Mouse (Mus musculus) kidney, embryonic 16.5 days (tissue): ENCODE results near the gene Tnik. TPM values are rescaled to one million over a fixed set of nuclear protein-coding genes. Genes with fewer than 3 reads are reported as not detected.

Experiments
- ATAC-seq: fragments of 200-750 bp; cut with Nextera tagmentation; 2 replicates; pipeline ENCODE4 v1.8.0; 2017; ENCODE audit warnings: moderate TSS enrichment; ENCODE audit not compliant: low FRiP score, low TSS enrichment
- H3K27ac ChIP-seq: fragments of 300-500 bp; sonication (generic); 2 replicates; pipeline ENCODE4 v1.5.1; 2014; ENCODE audit warnings: low read length
- H3K27me3 ChIP-seq: fragments of 300-500 bp; sonication (generic); 2 replicates; pipeline ENCODE4 v1.6.1; 2014; ENCODE audit warnings: low read length, control low read depth, mixed read lengths; ENCODE audit not compliant: insufficient read depth
- H3K36me3 ChIP-seq: fragments of 300-500 bp; sonication (generic); 2 replicates; pipeline ENCODE4 v1.6.1; 2014; ENCODE audit warnings: low read length, control low read depth, mixed read lengths; ENCODE audit not compliant: insufficient read depth
- H3K4me1 ChIP-seq: fragments of 300-500 bp; sonication (generic); 2 replicates; pipeline ENCODE4 v1.6.1; 2014; ENCODE audit warnings: low read length, control low read depth, mixed read lengths; ENCODE audit not compliant: insufficient read depth
- H3K4me2 ChIP-seq: fragments of 300-500 bp; sonication (generic); replicated peaks from 2 replicates; pipeline ENCODE4 v1.6.1; 2014; ENCODE audit warnings: low read depth, low read length
- H3K4me3 ChIP-seq: fragments of 300-500 bp; sonication (generic); 2 replicates; pipeline ENCODE4 v1.5.1; 2014; ENCODE audit warnings: mild to moderate bottlenecking, low read length
- H3K9ac ChIP-seq: fragments of 300-500 bp; sonication (generic); replicated peaks from 2 replicates; pipeline ENCODE4 v1.6.1; 2014; ENCODE audit warnings: low read length
- H3K9me3 ChIP-seq: fragments of 300-500 bp; sonication (generic); 2 replicates; pipeline ENCODE4 v1.6.1; 2016; ENCODE audit warnings: low read length, control low read depth
- WGBS: fragments of 180-500 bp; shearing (Covaris S2); extraction: QIAGEN DNeasy Blood & Tissue Kit; methylation state at CpG from one replicate; pipeline ENCODE4 v1.1.7; 2014; 5-methylcytosine and 5-hydroxymethylcytosine counted together
- polyA plus RNA-seq: library from polyadenylated mRNA; unstranded; fragments of >200 nt; fragmentation: Nextera tagmentation; extraction: Ambion mirVana; gene quantifications from 2 replicates; pipeline ENCODE4 v1.2.1, GENCODE M21; 2015

Tnik gene
- polyA plus RNA-seq, 1 experiment from 2014 or later: 2.7 TPM

DNA sequence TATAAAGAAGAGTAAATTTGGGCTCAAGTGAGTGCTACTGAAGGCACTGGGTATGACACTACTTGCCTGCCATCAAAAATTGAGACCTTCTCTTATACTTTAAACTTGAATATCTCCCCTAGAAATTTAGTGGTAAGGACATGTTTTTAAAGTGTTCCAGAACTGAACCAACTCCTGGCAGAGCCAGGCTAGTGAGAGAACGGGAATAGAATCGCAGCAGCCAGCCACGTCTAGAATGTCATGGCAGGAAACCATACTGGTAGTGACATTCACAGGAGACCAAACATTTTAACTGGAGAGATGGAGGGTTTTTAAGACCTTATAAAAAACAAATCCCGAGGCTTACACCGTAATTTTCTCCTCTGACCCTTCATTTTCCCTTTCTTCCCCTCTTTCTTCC, 172.5 kb downstream of the Tnik start:
- ATAC-seq: no peak
- Histone ChIP-seq H3K4me2 (no peak overlapping the region), H3K4me1 (no peaks in the 10 kb centered on the region), H3K9me3 (no peaks in the 10 kb centered on the region), H3K4me3 (no peak overlapping the region), H3K27ac (no peak overlapping the region), H3K9ac (no peak overlapping the region), H3K27me3 (no peaks in the 10 kb centered on the region), H3K36me3 (no peaks in the 10 kb centered on the region)
- 81% methylated on average over 5 of the region's 5 CpGs for WGBS

DNA sequence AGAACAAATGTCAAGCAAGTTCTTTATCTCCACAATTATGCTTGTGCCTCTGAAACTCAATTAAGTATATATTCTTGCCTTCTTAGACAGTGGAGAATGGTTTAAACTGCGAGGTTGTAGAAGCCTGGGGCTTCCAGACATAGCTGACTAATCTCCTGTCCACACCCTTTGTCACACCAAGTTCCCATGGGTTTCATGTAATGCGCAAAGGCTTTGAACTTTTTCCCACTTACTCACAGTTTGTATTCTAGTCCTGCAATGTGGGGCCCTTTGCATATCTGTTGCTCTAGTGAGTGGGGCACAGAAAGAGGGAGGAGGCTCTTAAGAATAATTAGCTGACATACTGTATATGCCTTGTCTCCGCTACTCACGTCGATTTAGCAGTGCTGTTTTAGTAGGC, 174.4 kb downstream of the Tnik start:
- no peak for ATAC-seq

GRCm38 (mm10) chr3:28441545-28441944, 178.5 kb downstream of the Tnik start:
- Histone ChIP-seq H3K9ac (no peak overlapping the region), H3K9me3 (no peaks in the 10 kb centered on the region), H3K4me2 (no peak overlapping the region), H3K27ac (no peak overlapping the region), H3K4me3 (no peak overlapping the region), H3K4me1 (no peaks in the 10 kb centered on the region), H3K36me3 (no peaks in the 10 kb centered on the region), H3K27me3 (no peaks in the 10 kb centered on the region)
- 72% methylated on average over 4 of the region's 4 CpGs for WGBS
- ATAC-seq: no peak

More for the DNA sequence above, 174.4 kb downstream of the Tnik start:
- H3K27me3 ChIP-seq: no peaks in the 10 kb centered on the region
- H3K4me2 ChIP-seq: no peak overlapping the region
- H3K9ac ChIP-seq: no peak overlapping the region
- no peaks in the 10 kb centered on the region for H3K9me3 ChIP-seq
- H3K4me1 ChIP-seq: no peaks in the 10 kb centered on the region
- no peak overlapping the region for H3K4me3 ChIP-seq
- no peak overlapping the region for H3K27ac ChIP-seq
- 83% methylated on average over 5 of the region's 5 CpGs for WGBS
- no peaks in the 10 kb centered on the region for H3K36me3 ChIP-seq

- no peak overlapping the region for H3K4me3 ChIP-seq
- no peaks in the 10 kb centered on the region for H3K27me3 ChIP-seq
- H3K4me1 ChIP-seq: no peaks in the 10 kb centered on the region
- H3K36me3 ChIP-seq: no peaks in the 10 kb centered on the region
- H3K9me3 ChIP-seq: peaks cover 4% of the 10 kb centered on the region
- no peak overlapping the region for H3K9ac ChIP-seq
- 92% methylated on average over 4 of the region's 4 CpGs for whole genome bisulfite sequencing
- no peak for ATAC-seq
- no peak overlapping the region for H3K27ac ChIP-seq
- H3K4me2 ChIP-seq: no peak overlapping the region
These were observed 179.1 kb downstream of the Tnik start for GRCm38 (mm10) chr3:28442116-28442515.

- H3K4me2 ChIP-seq: no peak overlapping the region
- no peaks in the 10 kb centered on the region for H3K4me1 ChIP-seq
- WGBS: 71% methylated on average over 4 of the region's 4 CpGs
- H3K9ac ChIP-seq: no peak overlapping the region
- no peak overlapping the region for H3K27ac ChIP-seq
- H3K4me3 ChIP-seq: no peak overlapping the region
- H3K27me3 ChIP-seq: no peaks in the 10 kb centered on the region
- peaks cover 4% of the 10 kb centered on the region for H3K9me3 ChIP-seq
- H3K36me3 ChIP-seq: no peaks in the 10 kb centered on the region
- no peak for ATAC-seq
These were observed 184.9 kb downstream of the Tnik start for GRCm38 (mm10) chr3:28447950-28448349.

DNA sequence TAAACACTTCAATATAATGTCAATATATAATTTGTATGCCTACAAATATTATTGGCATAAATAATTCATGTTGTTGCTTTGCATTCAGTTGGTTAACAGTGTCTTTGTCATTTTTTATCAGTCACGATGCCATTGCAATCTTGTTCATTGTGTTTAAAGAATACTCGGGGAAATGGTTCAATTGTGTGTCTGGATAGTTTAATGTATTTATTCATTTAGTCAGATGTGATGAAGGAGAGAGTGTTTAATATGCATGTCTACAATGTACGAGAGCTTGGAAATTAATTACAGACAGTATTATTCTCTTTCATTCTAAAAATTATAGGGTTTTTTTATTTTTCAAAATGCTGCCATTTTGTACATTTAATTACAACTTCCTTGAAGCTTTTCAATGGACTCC, 190.4 kb downstream of the Tnik start:
- WGBS: 88% methylated on average over 3 of the region's 3 CpGs
- ATAC-seq: no peak
- H3K4me3 ChIP-seq: no peak overlapping the region

GRCm38 (mm10) chr3:28456842-28457241, 193.8 kb downstream of the Tnik start:
- no peak for ATAC-seq
- Histone ChIP-seq H3K27me3 (no peaks in the 10 kb centered on the region), H3K4me2 (no peak overlapping the region), H3K36me3 (no peaks in the 10 kb centered on the region), H3K9ac (no peak overlapping the region), H3K4me1 (no peaks in the 10 kb centered on the region), H3K9me3 (no peaks in the 10 kb centered on the region), H3K4me3 (no peak overlapping the region), H3K27ac (no peak overlapping the region)
- WGBS: 69% methylated on average over 8 of the region's 8 CpGs

More for the DNA sequence above, 190.4 kb downstream of the Tnik start:
- Histone ChIP-seq H3K36me3 (no peaks in the 10 kb centered on the region), H3K4me2 (no peak overlapping the region), H3K27ac (no peak overlapping the region), H3K9me3 (no peaks in the 10 kb centered on the region), H3K9ac (no peak overlapping the region), H3K27me3 (no peaks in the 10 kb centered on the region), H3K4me1 (no peaks in the 10 kb centered on the region)

- no peaks in the 10 kb centered on the region for H3K9me3 ChIP-seq
- ATAC-seq: no peak
- H3K4me3 ChIP-seq: no peak overlapping the region
- H3K9ac ChIP-seq: no peak overlapping the region
- no peak overlapping the region for H3K4me2 ChIP-seq
- no peaks in the 10 kb centered on the region for H3K4me1 ChIP-seq
- no peak overlapping the region for H3K27ac ChIP-seq
- 74% methylated on average over 2 of the region's 2 CpGs for WGBS
- no peaks in the 10 kb centered on the region for H3K27me3 ChIP-seq
- no peaks in the 10 kb centered on the region for H3K36me3 ChIP-seq
These were observed 194.5 kb downstream of the Tnik start for GRCm38 (mm10) chr3:28457517-28457916.

- H3K27ac ChIP-seq: no peak overlapping the region
- WGBS: 87% methylated on average over 4 of the region's 4 CpGs
- H3K4me1 ChIP-seq: no peaks in the 10 kb centered on the region
- no peak overlapping the region for H3K4me3 ChIP-seq
- no peak overlapping the region for H3K4me2 ChIP-seq
- H3K9me3 ChIP-seq: no peaks in the 10 kb centered on the region
- no peak for ATAC-seq
- no peaks in the 10 kb centered on the region for H3K27me3 ChIP-seq
- H3K9ac ChIP-seq: no peak overlapping the region
- H3K36me3 ChIP-seq: no peaks in the 10 kb centered on the region
These were observed 203.7 kb downstream of the Tnik start for GRCm38 (mm10) chr3:28466688-28467087.

- H3K36me3 ChIP-seq: no peaks in the 10 kb centered on the region
- H3K4me2 ChIP-seq: no peak overlapping the region
- H3K9me3 ChIP-seq: no peaks in the 10 kb centered on the region
- ATAC-seq: no peak
- H3K9ac ChIP-seq: no peak overlapping the region
- WGBS: 18% methylated on average over 1 of the region's 1 CpGs
- H3K27ac ChIP-seq: no peak overlapping the region
- H3K27me3 ChIP-seq: no peaks in the 10 kb centered on the region
- no peaks in the 10 kb centered on the region for H3K4me1 ChIP-seq
- H3K4me3 ChIP-seq: no peak overlapping the region
These were observed 204.2 kb downstream of the Tnik start for GRCm38 (mm10) chr3:28467148-28467754.
